Mouse (Mus musculus) embryonic facial prominence, embryonic 13.5 days (tissue): ENCODE data around the gene Abcg5. TPM values are rescaled to one million over a fixed set of nuclear protein-coding genes. Genes with fewer than 3 reads are reported as not detected.

ENCODE experiments used
- polyA plus RNA-seq: library from polyadenylated mRNA; unstranded; fragments of >200 nt; fragmentation: Nextera tagmentation; extraction: Ambion mirVana; gene quantifications from 2 replicates; pipeline ENCODE4 v1.2.1, GENCODE M21; 2015

Abcg5 gene
- polyA plus RNA-seq, 1 experiment from 2014 or later, result 4.8 TPM

Other genes starting within 250 kb of the Abcg5 start
- gene Thada, start 216.8 kb downstream of the Abcg5 start, polyA plus RNA-seq, result 9.5 and 10.3 TPM in 2 replicates
- 8.7 and 9.2 TPM in 2 replicates for gene Plekhh2, start 171.1 kb downstream of the Abcg5 start, polyA plus RNA-seq
- gene Dync2li1, start 56.5 kb downstream of the Abcg5 start, polyA plus RNA-seq, result 38.2 and 43.4 TPM in 2 replicates
- gene Abcg8, start 6.7 kb downstream of the Abcg5 start, polyA plus RNA-seq, result 0.14 and 0.28 TPM in 2 replicates
- 41.1 and 44.8 TPM in 2 replicates for gene Lrpprc, start 107.8 kb upstream of the Abcg5 start, polyA plus RNA-seq